Mouse (Mus musculus) liver, adult (tissue): ENCODE results near the gene Mgll.

Source experiments
- GATA4 ChIP-seq: IDR thresholded peaks from 2 replicates; pipeline ENCODE4 v1.6.1; 2014; ENCODE audit warnings: mild to moderate bottlenecking, low read length; ENCODE audit not compliant: insufficient replicate concordance

The Mgll gene

GRCm38 (mm10) chr6:88844901-88845565 lies 120.8 kb downstream of the Mgll start:
- no peak for TF ChIP-seq GATA4

- no peak for TF ChIP-seq GATA4
Observed at GRCm38 (mm10) chr6:88847571-88847970, 123.4 kb downstream of the Mgll start.

- TF ChIP-seq GATA4 = no peak
Observed at GRCm38 (mm10) chr6:88849270-88849669, 125.1 kb downstream of the Mgll start.

- no peak for TF ChIP-seq GATA4
Observed at GRCm38 (mm10) chr6:88850034-88850433, 125.8 kb downstream of the Mgll start.

GRCm38 (mm10) chr6:88854509-88854908 lies 130.3 kb downstream of the Mgll start:
- TF ChIP-seq GATA4 = no peak

GRCm38 (mm10) chr6:88855636-88856035 lies 131.4 kb downstream of the Mgll start:
- TF ChIP-seq GATA4 = no peak

GRCm38 (mm10) chr6:88857249-88857648 lies 133.0 kb downstream of the Mgll start:
- TF ChIP-seq GATA4 = no peak

GRCm38 (mm10) chr6:88857830-88858229 lies 133.6 kb downstream of the Mgll start:
- no peak for TF ChIP-seq GATA4

- no peak for TF ChIP-seq GATA4
Observed at GRCm38 (mm10) chr6:88858341-88858740, 134.1 kb downstream of the Mgll start.

GRCm38 (mm10) chr6:88860914-88861313 lies 136.7 kb downstream of the Mgll start:
- TF ChIP-seq GATA4 = no peak

GRCm38 (mm10) chr6:88865704-88866103 lies 141.5 kb downstream of the Mgll start:
- no peak for TF ChIP-seq GATA4

GRCm38 (mm10) chr6:88869459-88869858 lies 145.2 kb downstream of the Mgll start:
- TF ChIP-seq GATA4 = no peak

GRCm38 (mm10) chr6:88870594-88870993 lies 146.4 kb downstream of the Mgll start:
- no peak for TF ChIP-seq GATA4

GRCm38 (mm10) chr6:88871546-88871945 lies 147.3 kb downstream of the Mgll start:
- no peak for TF ChIP-seq GATA4

GRCm38 (mm10) chr6:88872811-88873210 lies 148.6 kb downstream of the Mgll start:
- no peak for TF ChIP-seq GATA4

- no peak for TF ChIP-seq GATA4
Observed at GRCm38 (mm10) chr6:88873965-88874867, 150.0 kb downstream of the Mgll start.
